Mouse (Mus musculus) left cerebral cortex, postnatal 4 days (tissue): ENCODE measurements around the gene Capn2. TPM values are rescaled to one million over a fixed set of nuclear protein-coding genes. Genes with fewer than 3 reads are reported as not detected.

Source experiments
- DNase-seq: peaks from one replicate; pipeline ENCODE4 v3.0.0-alpha.2; 2022
- intact Hi-C: fragments of 180-260 bp; cut with DNase I; formaldehyde crosslinking; loops from one replicate; pipeline ENCODE4 v1.15.1; 2025
- total RNA-seq, 2 experiments: library from RNA; stranded (reverse); gene quantifications; 2 replicates each; pipeline ENCODE4 v1.2.3; 2021

Gene Capn2
- total RNA-seq, 2 experiments from 2014 or later, result 77.0 to 82.5 TPM

DNA sequence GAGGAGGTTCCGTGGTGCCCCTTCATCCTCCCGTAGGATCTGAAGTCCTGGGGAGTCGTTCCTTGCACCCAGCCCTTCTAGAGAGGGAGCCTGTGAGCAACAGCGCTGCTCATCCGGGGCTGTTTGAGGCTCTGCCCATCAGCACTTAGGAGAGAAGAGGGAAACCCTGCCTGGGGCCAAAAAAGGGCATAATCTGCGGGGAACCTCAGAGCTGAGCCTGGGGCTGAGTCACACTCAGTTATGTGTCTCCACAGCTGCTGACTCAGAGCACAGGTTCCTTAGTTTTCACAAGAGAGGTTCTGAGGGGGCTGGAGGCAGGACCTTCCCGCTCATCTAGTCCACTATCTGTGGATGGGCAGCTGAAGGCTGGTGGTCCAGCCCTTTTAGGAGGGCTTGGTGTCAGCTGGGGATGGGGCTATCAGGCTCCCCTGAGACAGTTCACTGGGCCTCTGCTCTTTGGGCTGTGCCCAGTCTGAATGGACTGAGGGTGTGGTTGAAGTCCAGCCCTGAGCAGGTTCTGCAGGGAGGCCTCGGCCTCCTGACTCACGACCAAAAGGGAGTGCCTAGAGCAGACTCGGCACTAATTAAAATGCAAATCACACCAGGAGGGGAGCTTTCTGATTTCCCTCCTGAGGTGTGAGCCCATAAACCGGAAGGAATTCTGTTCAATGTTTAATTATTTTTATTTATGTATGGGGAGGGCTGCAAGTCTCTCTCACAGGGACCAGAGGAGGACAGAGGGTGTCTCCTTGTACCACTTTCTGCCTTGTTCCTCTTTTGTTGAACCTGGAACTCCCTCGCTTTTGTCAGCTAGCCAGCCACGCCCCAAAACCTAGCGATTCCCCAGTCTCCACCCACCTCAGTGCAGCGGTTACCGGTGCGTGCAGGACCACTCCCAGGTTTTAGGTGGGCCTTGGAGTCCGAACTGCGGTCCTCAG lies 10.8 kb upstream of the Capn2 start:
- DNase-seq, result no peak

DNA sequence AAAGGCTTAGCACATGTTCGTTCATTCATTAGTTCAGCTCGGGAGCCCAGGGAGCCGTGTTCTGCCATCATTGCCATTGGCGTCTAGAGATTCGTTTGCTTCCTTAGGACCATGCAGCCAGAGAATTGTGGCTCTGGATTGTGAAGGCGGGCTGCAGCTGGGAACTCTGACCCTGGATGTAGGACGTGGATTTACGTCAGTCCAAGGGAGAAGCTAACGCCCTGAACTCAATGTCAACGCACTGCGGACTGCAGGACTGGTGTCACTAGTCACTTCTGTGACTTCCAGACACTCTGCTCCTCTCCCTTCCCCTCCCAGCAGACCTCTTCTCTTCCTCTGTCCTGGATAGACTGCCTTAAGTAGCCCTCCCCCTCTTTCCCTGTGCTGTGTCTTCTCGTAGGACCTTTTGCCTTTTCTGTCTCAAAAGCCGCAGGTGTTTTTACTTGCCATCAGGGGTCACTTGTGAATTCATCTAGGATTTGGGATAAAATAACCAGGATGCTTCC lies 9.9 kb upstream of the Capn2 start:
- intact Hi-C loops, result no loop called here
- no peak for DNase-seq

More for the DNA sequence above, 10.8 kb upstream of the Capn2 start:
- intact Hi-C loops, result no loop called here

DNA sequence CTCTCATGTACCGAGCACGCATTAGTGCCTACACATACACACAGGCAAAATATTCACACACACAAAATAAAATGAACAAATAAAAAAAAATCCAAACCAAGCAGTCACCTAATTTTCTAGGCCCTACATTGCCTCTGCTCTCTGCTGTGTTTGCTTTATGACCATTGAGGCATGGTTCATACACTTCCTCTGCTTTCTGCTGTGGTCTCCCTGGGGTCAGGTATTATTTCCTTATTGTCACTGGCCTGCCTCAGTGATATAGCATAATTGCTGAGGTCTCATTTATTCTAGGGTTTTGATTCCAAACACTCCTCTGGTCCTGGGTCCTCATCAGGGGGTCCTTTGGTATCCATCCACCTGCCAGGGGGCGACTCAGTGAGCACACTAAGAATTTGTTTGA lies 8.2 kb upstream of the Capn2 start:
- intact Hi-C loops, result no loop called here
- no peak for DNase-seq

DNA sequence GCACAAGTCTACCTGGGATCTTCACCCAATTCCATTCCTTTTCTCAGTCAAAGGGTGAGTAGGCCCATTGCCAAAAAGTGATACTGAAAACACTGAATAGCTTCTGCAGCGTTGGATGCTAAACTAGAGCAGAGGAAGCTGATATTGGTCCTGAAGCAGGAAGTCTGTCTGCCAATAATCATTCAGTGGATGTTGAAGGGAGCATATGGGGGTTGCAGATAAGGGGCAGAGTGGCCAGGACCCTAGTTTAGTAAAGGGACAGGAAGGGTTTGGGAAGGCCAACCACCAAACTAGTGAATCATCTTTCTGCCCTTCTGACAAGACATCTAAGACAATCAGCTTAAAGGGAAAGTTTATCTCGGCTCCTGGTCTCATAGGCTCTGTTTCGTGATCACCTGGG lies 6.3 kb upstream of the Capn2 start:
- intact Hi-C loops, result no loop called here
- DNase-seq, result no peak

DNA sequence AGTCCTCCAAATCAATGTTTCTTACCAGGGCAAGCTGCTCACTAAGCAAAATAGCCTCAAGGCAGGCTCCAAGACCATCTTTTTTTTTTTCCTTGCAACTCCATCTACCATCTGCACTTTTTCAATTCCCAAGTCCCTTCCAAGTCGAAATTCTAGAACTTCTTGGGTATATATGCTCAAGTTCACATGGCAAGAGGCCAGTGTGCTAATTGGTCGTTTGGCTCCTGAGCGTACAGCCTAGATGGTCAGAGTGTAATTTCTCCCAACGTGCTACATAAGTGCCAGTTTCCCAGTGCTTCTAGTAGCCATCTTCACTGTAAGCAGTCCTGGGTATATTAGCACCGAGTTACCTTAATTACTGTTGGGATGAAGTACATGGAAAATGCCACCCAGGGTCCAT lies 5.6 kb upstream of the Capn2 start:
- intact Hi-C loops, result no loop called here
- no peak for DNase-seq

GRCm38 (mm10) chr1:182520938-182521500 lies 3.6 kb upstream of the Capn2 start:
- intact Hi-C loops, result no loop called here
- no peak for DNase-seq

GRCm38 (mm10) chr1:182520091-182520937 lies 2.9 kb upstream of the Capn2 start:
- DNase-seq, result peak; percentile 31
- intact Hi-C loops, result no loop called here

- intact Hi-C loops, result no loop called here
- no peak for DNase-seq
Measured at GRCm38 (mm10) chr1:182519341-182519740, 1.9 kb upstream of the Capn2 start.

GRCm38 (mm10) chr1:182518811-182519210 lies 1.4 kb upstream of the Capn2 start:
- DNase-seq, result no peak
- intact Hi-C loops, result no loop called here

DNA sequence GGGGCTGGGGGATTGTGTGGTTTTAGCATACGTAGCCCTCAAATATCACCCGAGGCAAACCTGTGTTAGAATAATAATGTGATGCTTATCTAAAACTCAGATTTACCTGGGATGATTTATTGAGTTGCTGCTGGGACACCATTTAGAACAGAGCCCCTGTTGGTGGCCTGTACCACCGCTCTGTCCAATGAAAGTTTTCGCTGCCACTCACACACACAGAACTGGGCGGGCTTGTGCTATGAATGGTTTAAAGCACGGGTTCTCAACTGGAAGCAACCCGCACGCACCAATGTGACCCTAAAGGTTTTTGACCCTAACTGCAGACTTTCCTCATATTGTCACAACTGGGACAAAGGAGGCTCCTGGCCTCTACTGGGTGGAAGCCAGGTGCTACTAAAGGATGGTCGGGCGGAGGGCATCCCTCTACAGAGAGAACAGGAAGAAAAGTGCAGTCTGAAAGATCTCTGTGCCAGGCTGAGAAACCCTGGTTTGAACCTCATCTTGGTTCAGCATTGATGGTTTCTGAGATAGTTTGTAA lies 804 bp upstream of the Capn2 start:
- intact Hi-C loops, result no loop called here
- no peak for DNase-seq

GRCm38 (mm10) chr1:182517677-182518011 lies 236 bp upstream of the Capn2 start:
- intact Hi-C loops, result no loop called here
- no peak for DNase-seq

GRCm38 (mm10) chr1:182514803-182515590 lies 2.4 kb downstream of the Capn2 start:
- no peak for DNase-seq
- intact Hi-C loops, result no loop called here

GRCm38 (mm10) chr1:182513714-182514113 lies 3.7 kb downstream of the Capn2 start:
- intact Hi-C loops, result no loop called here
- DNase-seq, result no peak

- no peak for DNase-seq
- intact Hi-C loops, result no loop called here
Measured at GRCm38 (mm10) chr1:182512901-182513410, 4.5 kb downstream of the Capn2 start.

DNA sequence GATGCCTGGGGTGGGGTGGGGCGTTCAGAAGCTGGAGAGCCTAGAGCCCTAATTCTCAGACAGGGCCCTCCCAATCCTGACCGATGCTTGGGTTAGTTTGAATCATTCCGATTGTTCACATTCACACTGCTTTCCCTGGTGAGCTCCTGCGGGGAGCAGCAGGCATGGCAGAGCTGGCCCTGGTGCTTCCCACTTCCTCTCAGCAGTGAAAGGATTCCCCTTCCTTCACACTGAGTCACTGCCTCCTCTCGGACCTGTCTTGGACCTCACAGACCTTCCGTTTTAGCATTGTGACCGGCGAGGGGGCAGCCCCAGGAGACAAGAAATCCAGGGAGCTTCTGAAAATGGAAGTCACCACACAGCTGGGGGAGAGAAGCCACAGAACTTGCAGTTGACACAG lies 5.6 kb downstream of the Capn2 start:
- intact Hi-C loops, result no loop called here
- DNase-seq, result no peak

GRCm38 (mm10) chr1:182511073-182511472 lies 6.3 kb downstream of the Capn2 start:
- no peak for DNase-seq
- intact Hi-C loops, result no loop called here

- DNase-seq, result no peak
- intact Hi-C loops, result no loop called here
Measured at GRCm38 (mm10) chr1:182509110-182509797, 8.2 kb downstream of the Capn2 start.

GRCm38 (mm10) chr1:182506229-182506986 lies 11.0 kb downstream of the Capn2 start:
- intact Hi-C loops, result no loop called here
- DNase-seq, result no peak

- DNase-seq, result no peak
- intact Hi-C loops, result no loop called here
Measured at GRCm38 (mm10) chr1:182505291-182505690, 12.1 kb downstream of the Capn2 start.
